Mouse (Mus musculus) inflammation-experienced regulatory T-cells, adult 6 months (primary cell): ENCODE results near the gene 4931428F04Rik. TPM values are rescaled to one million over a fixed set of nuclear protein-coding genes. Genes with fewer than 3 reads are reported as not detected.
"Not testable (repeated sequence)": the region's sequence is repeated elsewhere in the genome, so short reads cannot be mapped to it uniquely, and the experiment has no call there.

Experiments used
- ATAC-seq: one replicate; pipeline ENCODE4 v1.8.0; 2017
- polyA plus RNA-seq, 3 experiments: library from polyadenylated mRNA; unstranded; fragments of 100-300 nt; shearing (Covaris generic); gene quantifications; one replicate each; pipeline ENCODE4 v1.2.1; 2017

The 4931428F04Rik gene
- polyA plus RNA-seq, 3 experiments from 2014 or later: 1.2 to 2.5 (median 2.1) TPM

GRCm38 (mm10) chr8:105260371-105261099, 29.1 kb downstream of the 4931428F04Rik start:
- no peak for ATAC-seq

GRCm38 (mm10) chr8:105259721-105260320, 29.8 kb downstream of the 4931428F04Rik start:
- ATAC-seq: peak; percentile 38

GRCm38 (mm10) chr8:105258911-105259720, 30.5 kb downstream of the 4931428F04Rik start:
- ATAC-seq: no peak

- ATAC-seq: no peak
These were observed 32.1 kb downstream of the 4931428F04Rik start for GRCm38 (mm10) chr8:105257318-105258114.

- ATAC-seq: peak; percentile 47
These were observed 34.7 kb downstream of the 4931428F04Rik start, which contains the start of gene B3gnt9 for GRCm38 (mm10) chr8:105254966-105255350. B3gnt9 (minus strand) TSS chr8:105255153.

GRCm38 (mm10) chr8:105254152-105254965, 35.3 kb downstream of the 4931428F04Rik start:
- peak; percentile 86 for ATAC-seq

- peak; percentile 4 for ATAC-seq
These were observed 35.9 kb downstream of the 4931428F04Rik start for GRCm38 (mm10) chr8:105253766-105254151.

GRCm38 (mm10) chr8:105252680-105253537, 36.8 kb downstream of the 4931428F04Rik start:
- ATAC-seq: no peak

- no peak for ATAC-seq
These were observed 37.7 kb downstream of the 4931428F04Rik start for GRCm38 (mm10) chr8:105251954-105252353.

- ATAC-seq: no peak
These were observed 48.6 kb downstream of the 4931428F04Rik start for GRCm38 (mm10) chr8:105241016-105241415.

GRCm38 (mm10) chr8:105237442-105238142, 52.1 kb downstream of the 4931428F04Rik start:
- ATAC-seq: no peak

GRCm38 (mm10) chr8:105235206-105235605, 54.5 kb downstream of the 4931428F04Rik start:
- ATAC-seq: no peak

GRCm38 (mm10) chr8:105233126-105233935, 56.3 kb downstream of the 4931428F04Rik start:
- ATAC-seq: no peak

- not testable (repeated sequence) for ATAC-seq
These were observed 57.4 kb downstream of the 4931428F04Rik start for GRCm38 (mm10) chr8:105232321-105232693.

- no peak for ATAC-seq
These were observed 58.0 kb downstream of the 4931428F04Rik start for GRCm38 (mm10) chr8:105231503-105232320.
